Mouse (Mus musculus) hindbrain, embryonic 14.5 days (tissue): Measurements from ENCODE around the gene Tal1. TPM values are rescaled to one million over a fixed set of nuclear protein-coding genes. Genes with fewer than 3 reads are reported as not detected.
A peak's percentile ranks its signal among the peaks of the same experiment; 100 is the strongest.

Source experiments
- ATAC-seq: fragments of 200-750 bp; cut with Nextera tagmentation; 2 replicates; pipeline ENCODE4 v1.8.0; 2017; ENCODE audit warnings: moderate number of reproducible peaks, mild to moderate bottlenecking, moderate TSS enrichment, moderate library complexity; ENCODE audit not compliant: low FRiP score
- DNase-seq: peaks from one replicate; pipeline ENCODE4 v3.0.0-alpha.2; 2015; ENCODE audit warnings: low spot score
- H3K27ac ChIP-seq: fragments of 300-500 bp; sonication (generic); 2 replicates; pipeline ENCODE4 v1.5.1; 2014; ENCODE audit warnings: mild to moderate bottlenecking, moderate library complexity
- H3K27me3 ChIP-seq: fragments of 300-500 bp; sonication (generic); 2 replicates; pipeline ENCODE4 v1.6.1; 2014; ENCODE audit warnings: mild to moderate bottlenecking, low read length, mixed read lengths; ENCODE audit not compliant: control insufficient read depth, insufficient read depth
- H3K36me3 ChIP-seq: fragments of 300-500 bp; sonication (generic); replicated peaks from 2 replicates; pipeline ENCODE4 v1.6.1; 2014; ENCODE audit not compliant: control insufficient read depth, insufficient read depth
- H3K4me1 ChIP-seq: fragments of 300-500 bp; sonication (generic); replicated peaks from 2 replicates; pipeline ENCODE4 v1.6.1; 2014; ENCODE audit warnings: antibody characterized with exemption, low read length, mixed read lengths; ENCODE audit not compliant: control insufficient read depth, insufficient read depth
- H3K4me2 ChIP-seq: fragments of 300-500 bp; sonication (generic); replicated peaks from 2 replicates; pipeline ENCODE4 v1.6.1; 2014; ENCODE audit warnings: mild to moderate bottlenecking, moderate library complexity
- H3K4me3 ChIP-seq: fragments of 300-500 bp; sonication (generic); replicated peaks from 2 replicates; pipeline ENCODE4 v1.5.1; 2014; ENCODE audit warnings: mild to moderate bottlenecking, low read length
- H3K9ac ChIP-seq: fragments of 300-500 bp; sonication (generic); 2 replicates; pipeline ENCODE4 v1.6.1; 2014
- H3K9me3 ChIP-seq: fragments of 300-500 bp; sonication (generic); 2 replicates; pipeline ENCODE4 v1.6.1; 2016; ENCODE audit warnings: low read length; ENCODE audit not compliant: control insufficient read depth
- WGBS: fragments of 180-500 bp; shearing (Covaris S2); extraction: QIAGEN DNeasy Blood & Tissue Kit; methylation state at CpG from one replicate; pipeline ENCODE4 v1.1.7; 2014; 5-methylcytosine and 5-hydroxymethylcytosine counted together
- polyA plus RNA-seq: library from polyadenylated mRNA; unstranded; fragments of >200 nt; fragmentation: Nextera tagmentation; extraction: Ambion mirVana; gene quantifications from 2 replicates; pipeline ENCODE4 v1.2.1, GENCODE M21; 2014

The Tal1 gene
- polyA plus RNA-seq, 1 experiment from 2014 or later, result 5.6 TPM

DNA sequence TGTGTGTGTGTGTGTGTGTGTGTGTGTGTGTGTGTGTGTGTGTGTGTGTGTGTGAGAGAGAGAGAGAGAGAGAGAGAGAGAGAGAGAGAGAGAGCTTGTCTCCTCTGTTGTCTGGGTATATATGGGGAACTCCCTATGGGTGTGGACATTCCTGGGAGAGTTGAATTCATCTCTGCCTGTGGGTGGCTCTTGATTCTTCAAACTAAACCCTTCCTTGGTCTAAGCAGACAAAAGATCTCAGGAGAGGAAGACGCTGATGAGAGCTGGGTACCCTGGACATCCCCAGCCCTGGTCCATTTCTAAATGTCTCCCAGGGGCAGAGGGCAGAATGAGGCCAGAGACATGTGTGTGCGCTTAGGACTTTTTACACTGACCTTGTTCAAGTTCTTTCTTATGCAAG is 37.8 kb downstream of the Tal1 start:
- no peaks in the 10 kb centered on the region for H3K9me3 ChIP-seq
- no peak for DNase-seq
- H3K4me2 ChIP-seq, result no peak overlapping the region
- no peak overlapping the region for H3K9ac ChIP-seq
- peaks cover 16% of the 10 kb centered on the region for H3K4me1 ChIP-seq
- no peak overlapping the region for H3K4me3 ChIP-seq
- H3K27ac ChIP-seq, result no peak overlapping the region
- WGBS, result 72% methylated on average over 2 of the region's 2 CpGs
- no peaks in the 10 kb centered on the region for H3K36me3 ChIP-seq
- ATAC-seq, result no peak
- H3K27me3 ChIP-seq, result peaks cover 40% of the 10 kb centered on the region

GRCm38 (mm10) chr4:115095671-115096434 is 39.6 kb downstream of the Tal1 start:
- peaks cover 16% of the 10 kb centered on the region for H3K4me1 ChIP-seq
- H3K4me2 ChIP-seq, result peak overlapping the region; percentile 72
- H3K9ac ChIP-seq, result peak overlapping the region; percentile 52
- peak overlapping the region; percentile 30 for H3K4me3 ChIP-seq
- DNase-seq, result peak; percentile 30
- WGBS, result under 1% methylated on average over 30 of the region's 31 CpGs
- H3K27me3 ChIP-seq, result peaks cover 43% of the 10 kb centered on the region
- no peaks in the 10 kb centered on the region for H3K9me3 ChIP-seq
- peak; percentile 72 for ATAC-seq
- H3K36me3 ChIP-seq, result no peaks in the 10 kb centered on the region
- no peak overlapping the region for H3K27ac ChIP-seq

GRCm38 (mm10) chr4:115096435-115097145 is 40.4 kb downstream of the Tal1 start:
- WGBS, result 14% methylated on average over 11 of the region's 11 CpGs
- ATAC-seq, result peak; percentile 7; the same call in 1 of the 2 replicates

GRCm38 (mm10) chr4:115097146-115097496 is 40.9 kb downstream of the Tal1 start:
- peak overlapping the region; percentile 42; the same call in 1 of the 2 replicates for H3K9ac ChIP-seq
- peak overlapping the region; percentile 17; the same call in 1 of the 2 replicates for H3K4me3 ChIP-seq

More at GRCm38 (mm10) chr4:115096435-115097145, 40.4 kb downstream of the Tal1 start:
- Histone ChIP-seq H3K4me1 (peaks cover 16% of the 10 kb centered on the region), H3K27me3 (peaks cover 43% of the 10 kb centered on the region), H3K4me3 (peak overlapping the region; percentile 30), H3K36me3 (no peaks in the 10 kb centered on the region), H3K9me3 (no peaks in the 10 kb centered on the region), H3K27ac (no peak overlapping the region), H3K9ac (peak overlapping the region; percentile 52; the same call in 1 of the 2 replicates), H3K4me2 (peak overlapping the region; percentile 72)
- no peak for DNase-seq

DNA sequence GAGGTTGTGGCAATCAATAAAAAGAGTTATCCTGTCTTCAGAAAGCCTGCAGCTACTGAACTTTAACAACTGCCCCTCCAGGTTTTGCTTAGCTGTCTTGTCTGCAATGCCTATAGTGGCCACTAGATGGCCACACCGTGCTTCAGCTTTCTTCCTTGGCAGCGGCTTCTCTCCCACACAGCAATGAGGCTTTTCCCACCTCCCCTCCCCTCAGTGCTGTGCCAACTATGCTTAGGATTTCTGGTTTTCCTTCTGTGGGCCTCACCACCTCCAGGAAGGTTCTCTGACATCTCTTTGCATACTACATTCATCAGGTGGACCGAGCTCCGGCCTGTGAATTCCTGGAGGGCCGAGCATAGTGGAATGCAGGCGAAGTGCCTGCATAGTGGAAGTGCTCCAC is 45.5 kb downstream of the Tal1 start:
- Histone ChIP-seq H3K9me3 (no peaks in the 10 kb centered on the region), H3K4me1 (peaks cover 4% of the 10 kb centered on the region), H3K4me2 (no peak overlapping the region), H3K27me3 (peaks cover 19% of the 10 kb centered on the region), H3K27ac (no peak overlapping the region), H3K36me3 (no peaks in the 10 kb centered on the region), H3K9ac (no peak overlapping the region), H3K4me3 (no peak overlapping the region)
- ATAC-seq (peak; percentile 75), DNase-seq (peak; percentile 88)
- WGBS, result 47% methylated on average over 6 of the region's 6 CpGs

More at GRCm38 (mm10) chr4:115097146-115097496, 40.9 kb downstream of the Tal1 start:
- Histone ChIP-seq H3K4me1 (peaks cover 16% of the 10 kb centered on the region), H3K27me3 (peaks cover 43% of the 10 kb centered on the region), H3K9me3 (no peaks in the 10 kb centered on the region), H3K27ac (no peak overlapping the region), H3K36me3 (no peaks in the 10 kb centered on the region), H3K4me2 (peak overlapping the region; percentile 45)
- ATAC-seq (peak; percentile 4; the same call in 1 of the 2 replicates), DNase-seq (peak; percentile 58)
- WGBS, result 1% methylated on average over 6 of the region's 6 CpGs

DNA sequence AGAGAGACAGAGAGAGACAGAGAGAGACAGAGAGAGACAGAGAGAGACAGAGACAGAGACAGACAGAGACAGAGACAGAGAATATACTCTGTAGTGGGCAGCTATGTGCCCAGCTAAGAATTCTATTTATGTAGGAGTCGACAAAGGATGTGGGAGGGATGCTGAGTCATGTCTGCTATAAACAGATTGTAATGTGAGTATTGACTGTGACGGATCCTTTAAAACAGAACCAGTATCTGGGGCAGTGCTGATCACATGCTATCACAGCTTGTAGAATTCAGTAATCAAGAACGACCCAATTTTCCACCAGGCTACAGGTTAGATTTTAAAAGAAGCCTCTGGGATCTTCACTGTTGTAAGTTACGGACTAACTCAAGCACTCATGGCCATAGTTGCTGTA is 47.3 kb downstream of the Tal1 start:
- H3K4me3 ChIP-seq, result no peak overlapping the region
- no peak overlapping the region for H3K27ac ChIP-seq
- no peak overlapping the region for H3K9ac ChIP-seq
- 0 out of 2 replicates have a peak, but pooled peaks cover 8% of the 10 kb centered on the region for H3K27me3 ChIP-seq
- H3K9me3 ChIP-seq, result no peaks in the 10 kb centered on the region
- DNase-seq (no peak), ATAC-seq (no peak)
- no peaks in the 10 kb centered on the region for H3K4me1 ChIP-seq
- no peaks in the 10 kb centered on the region for H3K36me3 ChIP-seq
- WGBS, result 70% methylated on average over 4 of the region's 4 CpGs
- H3K4me2 ChIP-seq, result no peak overlapping the region

DNA sequence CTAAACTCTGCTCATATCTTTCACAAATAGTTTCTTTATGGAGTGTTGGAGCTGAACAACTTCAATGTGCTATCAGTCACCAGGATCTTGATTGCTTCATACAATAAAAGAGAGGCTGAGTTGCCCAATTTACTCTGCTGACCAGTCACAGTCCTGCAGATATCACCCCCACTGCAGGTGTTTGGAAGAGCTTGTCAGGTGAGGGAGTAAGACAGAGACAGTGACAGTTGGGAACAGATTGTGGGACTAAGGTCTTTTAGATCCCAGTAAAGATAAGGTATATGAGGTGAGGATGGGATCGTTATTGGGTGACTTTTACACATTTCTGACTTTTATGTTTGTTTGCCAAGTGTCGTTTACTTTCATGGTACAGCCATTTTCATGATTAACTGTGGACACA is 54.9 kb downstream of the Tal1 start:
- no peaks in the 10 kb centered on the region for H3K9me3 ChIP-seq
- no peak overlapping the region for H3K9ac ChIP-seq
- ATAC-seq (no peak), DNase-seq (no peak)
- H3K4me2 ChIP-seq, result no peak overlapping the region
- no peak overlapping the region for H3K27ac ChIP-seq
- 83% methylated on average over 2 of the region's 2 CpGs for WGBS
- H3K4me1 ChIP-seq, result no peaks in the 10 kb centered on the region
- no peaks in the 10 kb centered on the region for H3K36me3 ChIP-seq
- no peak overlapping the region for H3K4me3 ChIP-seq
- H3K27me3 ChIP-seq, result no peaks in the 10 kb centered on the region

GRCm38 (mm10) chr4:115113266-115113665 is 57.0 kb downstream of the Tal1 start:
- no peaks in the 10 kb centered on the region for H3K36me3 ChIP-seq
- H3K27ac ChIP-seq, result no peak overlapping the region
- no peak overlapping the region for H3K9ac ChIP-seq
- DNase-seq (no peak), ATAC-seq (no peak)
- H3K27me3 ChIP-seq, result no peaks in the 10 kb centered on the region
- WGBS, result 18% methylated on average over 5 of the region's 5 CpGs
- H3K4me2 ChIP-seq, result no peak overlapping the region
- no peak overlapping the region for H3K4me3 ChIP-seq
- H3K4me1 ChIP-seq, result no peaks in the 10 kb centered on the region
- H3K9me3 ChIP-seq, result no peaks in the 10 kb centered on the region

- Histone ChIP-seq H3K4me3 (no peak overlapping the region), H3K27ac (no peak overlapping the region), H3K9ac (no peak overlapping the region), H3K9me3 (no peaks in the 10 kb centered on the region), H3K36me3 (no peaks in the 10 kb centered on the region), H3K4me2 (no peak overlapping the region), H3K4me1 (no peaks in the 10 kb centered on the region), H3K27me3 (no peaks in the 10 kb centered on the region)
- ATAC-seq, result no peak
- 86% methylated on average over 3 of the region's 3 CpGs for WGBS
- DNase-seq, result no peak
These were observed 63.4 kb downstream of the Tal1 start for GRCm38 (mm10) chr4:115119642-115120041.
